Mouse (Mus musculus) hindbrain, embryonic 14.5 days (tissue): Measurements from ENCODE around the gene Krt31. TPM values are rescaled to one million over a fixed set of nuclear protein-coding genes. Genes with fewer than 3 reads are reported as not detected.

ENCODE experiments used
- ATAC-seq: fragments of 200-750 bp; cut with Nextera tagmentation; 2 replicates; pipeline ENCODE4 v1.8.0; 2017; ENCODE audit warnings: moderate number of reproducible peaks, mild to moderate bottlenecking, moderate TSS enrichment, moderate library complexity; ENCODE audit not compliant: low FRiP score
- DNase-seq: peaks from one replicate; pipeline ENCODE4 v3.0.0-alpha.2; 2015; ENCODE audit warnings: low spot score
- H3K27ac ChIP-seq: fragments of 300-500 bp; sonication (generic); 2 replicates; pipeline ENCODE4 v1.5.1; 2014; ENCODE audit warnings: mild to moderate bottlenecking, moderate library complexity
- H3K27me3 ChIP-seq: fragments of 300-500 bp; sonication (generic); 2 replicates; pipeline ENCODE4 v1.6.1; 2014; ENCODE audit warnings: mild to moderate bottlenecking, low read length, mixed read lengths; ENCODE audit not compliant: control insufficient read depth, insufficient read depth
- H3K36me3 ChIP-seq: fragments of 300-500 bp; sonication (generic); replicated peaks from 2 replicates; pipeline ENCODE4 v1.6.1; 2014; ENCODE audit not compliant: control insufficient read depth, insufficient read depth
- H3K4me1 ChIP-seq: fragments of 300-500 bp; sonication (generic); replicated peaks from 2 replicates; pipeline ENCODE4 v1.6.1; 2014; ENCODE audit warnings: antibody characterized with exemption, low read length, mixed read lengths; ENCODE audit not compliant: control insufficient read depth, insufficient read depth
- H3K4me2 ChIP-seq: fragments of 300-500 bp; sonication (generic); replicated peaks from 2 replicates; pipeline ENCODE4 v1.6.1; 2014; ENCODE audit warnings: mild to moderate bottlenecking, moderate library complexity
- H3K4me3 ChIP-seq: fragments of 300-500 bp; sonication (generic); replicated peaks from 2 replicates; pipeline ENCODE4 v1.5.1; 2014; ENCODE audit warnings: mild to moderate bottlenecking, low read length
- H3K9ac ChIP-seq: fragments of 300-500 bp; sonication (generic); 2 replicates; pipeline ENCODE4 v1.6.1; 2014
- H3K9me3 ChIP-seq: fragments of 300-500 bp; sonication (generic); 2 replicates; pipeline ENCODE4 v1.6.1; 2016; ENCODE audit warnings: low read length; ENCODE audit not compliant: control insufficient read depth
- WGBS: fragments of 180-500 bp; shearing (Covaris S2); extraction: QIAGEN DNeasy Blood & Tissue Kit; methylation state at CpG from one replicate; pipeline ENCODE4 v1.1.7; 2014; 5-methylcytosine and 5-hydroxymethylcytosine counted together
- polyA plus RNA-seq: library from polyadenylated mRNA; unstranded; fragments of >200 nt; fragmentation: Nextera tagmentation; extraction: Ambion mirVana; gene quantifications from 2 replicates; pipeline ENCODE4 v1.2.1, GENCODE M21; 2014

Gene Krt31
- polyA plus RNA-seq, 1 experiment from 2014 or later, result not detected

DNA sequence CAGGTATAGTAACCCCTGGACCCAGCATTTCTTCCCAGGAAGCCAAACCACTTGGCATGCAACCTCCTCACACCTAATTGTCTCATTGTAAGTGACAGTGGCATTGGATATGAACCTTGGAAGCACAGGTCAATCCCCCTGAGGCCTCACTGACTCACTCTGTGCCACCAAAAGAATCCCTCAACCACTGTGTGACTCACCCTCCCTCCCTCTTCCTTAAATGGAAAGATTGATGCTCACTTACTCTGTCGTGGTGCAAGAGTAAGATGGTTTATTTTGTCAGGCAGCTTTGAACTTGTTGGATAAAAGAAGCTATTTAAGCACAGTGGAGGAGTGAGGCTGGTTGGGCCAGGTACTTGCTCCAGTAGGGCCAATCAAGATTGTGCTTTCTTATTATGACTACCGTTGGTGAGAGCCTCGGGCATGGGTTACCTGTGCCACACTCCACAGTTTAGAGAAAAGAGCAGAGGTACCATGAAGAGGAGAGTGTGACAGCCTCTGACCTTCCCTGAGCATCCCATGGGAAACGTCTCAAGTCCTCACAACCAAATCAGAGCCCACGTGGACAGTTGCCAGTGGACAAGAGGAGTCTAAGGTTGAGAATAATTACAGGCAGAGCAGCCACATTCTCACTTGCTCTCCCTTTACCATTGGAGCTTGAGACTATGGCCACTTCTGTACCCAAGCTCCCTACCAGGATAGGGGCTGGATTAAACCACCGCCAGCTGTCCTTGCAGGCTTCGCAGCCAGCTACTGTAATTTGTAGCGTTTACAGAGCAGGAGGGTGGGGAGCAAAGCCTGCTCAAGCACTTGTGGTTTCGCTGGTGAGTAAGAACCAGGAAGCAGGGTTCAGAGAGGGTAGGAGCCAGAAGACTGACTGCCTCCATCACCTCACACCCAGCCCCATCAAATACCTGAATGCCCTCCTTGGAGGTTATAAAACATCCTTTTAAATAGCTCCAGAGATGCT, 5.6 kb upstream of the Krt31 start:
- H3K4me1 ChIP-seq, result no peaks in the 10 kb centered on the region

GRCm38 (mm10) chr11:100047193-100047592, 3.2 kb downstream of the Krt31 start:
- Histone ChIP-seq H3K4me2 (no peak overlapping the region), H3K4me3 (no peak overlapping the region), H3K9me3 (no peaks in the 10 kb centered on the region), H3K9ac (no peak overlapping the region), H3K27me3 (no peaks in the 10 kb centered on the region), H3K27ac (no peak overlapping the region), H3K36me3 (no peaks in the 10 kb centered on the region), H3K4me1 (no peaks in the 10 kb centered on the region)
- DNase-seq (no peak), ATAC-seq (no peak)
- WGBS, result 95% methylated on average over 2 of the region's 2 CpGs

More for the DNA sequence above, 5.6 kb upstream of the Krt31 start:
- Histone ChIP-seq H3K9ac (no peak overlapping the region), H3K27ac (no peak overlapping the region), H3K27me3 (no peaks in the 10 kb centered on the region), H3K4me2 (no peak overlapping the region), H3K36me3 (no peaks in the 10 kb centered on the region), H3K4me3 (no peak overlapping the region), H3K9me3 (no peaks in the 10 kb centered on the region)
- DNase-seq (no peak), ATAC-seq (no peak)
- WGBS, result 80% methylated on average over 9 of the region's 9 CpGs

GRCm38 (mm10) chr11:100046303-100046866, 4.0 kb downstream of the Krt31 start:
- H3K36me3 ChIP-seq, result no peaks in the 10 kb centered on the region
- no peak overlapping the region for H3K4me2 ChIP-seq
- no peak overlapping the region for H3K27ac ChIP-seq
- DNase-seq (no peak), ATAC-seq (no peak)
- H3K4me3 ChIP-seq, result no peak overlapping the region
- H3K9ac ChIP-seq, result no peak overlapping the region
- H3K9me3 ChIP-seq, result no peaks in the 10 kb centered on the region
- no peaks in the 10 kb centered on the region for H3K27me3 ChIP-seq
- WGBS, result 93% methylated on average over 6 of the region's 6 CpGs
- H3K4me1 ChIP-seq, result no peaks in the 10 kb centered on the region

DNA sequence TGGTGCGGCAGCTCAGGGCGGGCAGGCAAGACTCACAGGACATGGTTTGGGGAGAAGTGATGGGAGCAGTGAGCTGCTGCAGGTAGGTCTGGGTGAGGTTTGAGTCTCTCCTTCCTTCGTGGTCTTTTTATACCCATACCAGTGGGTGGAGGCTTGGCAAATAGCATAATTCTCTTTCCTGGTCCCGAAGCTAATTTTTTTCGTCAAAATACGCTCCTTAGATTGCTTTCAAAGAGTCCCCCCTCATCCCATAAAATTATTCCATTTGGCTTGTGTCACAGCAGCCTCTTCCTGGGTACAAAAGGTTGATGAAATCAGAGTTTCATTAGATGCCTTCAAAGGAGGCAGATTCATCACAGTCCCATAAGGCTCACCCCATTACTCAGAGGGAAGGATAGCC, 8.9 kb downstream of the Krt31 start, which contains the start of gene Krt34:
Krt34 (minus strand) TSS at position 101 of the 400 bp plus-strand sequence.
- Histone ChIP-seq H3K27me3 (no peaks in the 10 kb centered on the region), H3K27ac (no peak within 1 kb of the TSS), H3K4me1 (no peaks in the 10 kb centered on the region), H3K9me3 (no peaks in the 10 kb centered on the region), H3K4me3 (no peak within 1 kb of the TSS), H3K4me2 (no peak within 1 kb of the TSS), H3K36me3 (no peaks in the 10 kb centered on the region), H3K9ac (no peak within 1 kb of the TSS)
- 84% methylated on average over 6 of the region's 6 CpGs for WGBS
- DNase-seq, result no peak
- no peak for ATAC-seq

GRCm38 (mm10) chr11:100029768-100030167, 20.6 kb downstream of the Krt31 start, which contains the start of gene Krt33b:
Krt33b (minus strand) TSS chr11:100029868.
- Histone ChIP-seq H3K4me2 (no peak within 1 kb of the TSS), H3K9ac (no peak within 1 kb of the TSS), H3K36me3 (no peaks in the 10 kb centered on the region), H3K4me3 (no peak within 1 kb of the TSS), H3K4me1 (no peaks in the 10 kb centered on the region), H3K27ac (no peak within 1 kb of the TSS), H3K9me3 (no peaks in the 10 kb centered on the region), H3K27me3 (no peaks in the 10 kb centered on the region)
- 89% methylated on average over 6 of the region's 6 CpGs for WGBS
- no peak for DNase-seq
- no peak for ATAC-seq

DNA sequence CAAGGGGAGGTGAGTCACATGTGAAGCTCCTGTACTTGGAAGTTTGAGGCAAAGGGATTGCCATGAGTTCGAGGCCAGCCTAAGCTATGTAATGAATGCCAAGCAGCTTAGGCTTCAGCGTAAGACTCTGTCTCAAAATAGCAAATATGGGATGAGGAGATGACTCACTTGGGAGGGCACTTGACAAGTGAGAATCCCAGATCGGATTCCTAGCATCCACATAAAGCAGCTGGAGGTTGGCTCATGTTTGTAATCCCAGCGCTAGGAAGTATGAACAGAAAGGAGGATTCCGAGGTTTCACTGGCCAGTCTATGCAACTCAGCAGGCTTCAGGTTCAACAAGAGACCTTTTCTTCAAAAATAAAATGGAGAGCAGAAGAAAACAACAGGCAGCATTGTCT, 28.9 kb downstream of the Krt31 start:
- H3K4me3 ChIP-seq, result no peak overlapping the region
- no peaks in the 10 kb centered on the region for H3K36me3 ChIP-seq
- WGBS, result 82% methylated on average over 5 of the region's 5 CpGs
- H3K9me3 ChIP-seq, result no peaks in the 10 kb centered on the region
- no peak overlapping the region for H3K4me2 ChIP-seq
- H3K27ac ChIP-seq, result no peak overlapping the region
- ATAC-seq (no peak), DNase-seq (no peak)
- H3K9ac ChIP-seq, result no peak overlapping the region
- H3K27me3 ChIP-seq, result no peaks in the 10 kb centered on the region
- no peaks in the 10 kb centered on the region for H3K4me1 ChIP-seq

DNA sequence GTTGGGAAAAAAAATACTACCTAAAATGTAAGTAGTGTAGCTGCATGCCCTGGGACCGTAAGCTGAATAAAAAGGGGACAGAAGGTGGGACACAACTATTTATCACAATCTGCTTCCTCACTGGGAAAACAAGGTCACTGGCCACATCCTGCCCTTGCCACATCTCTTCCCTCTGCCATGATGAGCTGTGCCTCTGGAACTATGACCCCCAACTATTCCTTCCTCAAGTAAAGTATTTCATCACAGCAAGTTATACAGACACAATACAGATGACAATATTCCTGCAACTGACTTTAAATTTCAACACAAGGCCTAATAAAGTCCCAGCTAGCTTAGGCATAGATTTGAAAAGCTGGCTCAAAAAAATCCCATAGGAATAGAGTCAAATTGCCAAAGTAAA, 30.9 kb downstream of the Krt31 start:
- 94% methylated on average over 1 of the region's 1 CpGs for WGBS

DNA sequence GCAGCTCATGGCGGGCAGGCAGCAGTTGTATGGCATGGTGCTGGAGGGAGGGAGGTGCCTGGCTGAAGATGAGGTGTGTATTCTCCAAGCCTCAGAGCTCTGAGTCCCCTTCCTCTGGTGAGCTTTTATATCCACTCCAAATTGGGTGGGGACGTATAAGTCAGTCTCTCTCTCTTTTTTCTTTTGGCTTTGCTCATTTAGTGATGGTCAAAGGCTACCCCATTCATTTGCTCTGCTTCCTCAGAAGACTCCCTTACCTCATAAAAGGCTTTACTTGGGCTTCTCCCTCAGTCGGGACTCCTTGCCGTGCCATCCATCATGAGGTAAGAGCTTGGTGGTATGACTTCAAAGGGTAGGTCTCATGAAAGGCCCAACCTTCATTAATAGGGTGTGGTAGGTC, 34.2 kb downstream of the Krt31 start, which contains the start of gene Krt33a:
Krt33a (minus strand) TSS at position 101 of the 400 bp plus-strand sequence.
- H3K4me1 ChIP-seq, result no peaks in the 10 kb centered on the region
- ATAC-seq (no peak), DNase-seq (no peak)
- no peak within 1 kb of the TSS for H3K4me3 ChIP-seq
- H3K27ac ChIP-seq, result no peak within 1 kb of the TSS
- no peaks in the 10 kb centered on the region for H3K27me3 ChIP-seq
- H3K36me3 ChIP-seq, result no peaks in the 10 kb centered on the region
- WGBS, result 91% methylated on average over 4 of the region's 4 CpGs
- H3K4me2 ChIP-seq, result no peak within 1 kb of the TSS
- H3K9me3 ChIP-seq, result no peaks in the 10 kb centered on the region
- no peak within 1 kb of the TSS for H3K9ac ChIP-seq

More for the DNA sequence above, 30.9 kb downstream of the Krt31 start:
- no peak overlapping the region for H3K27ac ChIP-seq
- no peak overlapping the region for H3K9ac ChIP-seq
- H3K4me1 ChIP-seq, result no peaks in the 10 kb centered on the region
- H3K4me3 ChIP-seq, result no peak overlapping the region
- H3K4me2 ChIP-seq, result no peak overlapping the region
- H3K27me3 ChIP-seq, result no peaks in the 10 kb centered on the region
- H3K36me3 ChIP-seq, result no peaks in the 10 kb centered on the region
- ATAC-seq (no peak), DNase-seq (no peak)
- no peaks in the 10 kb centered on the region for H3K9me3 ChIP-seq

- no peak overlapping the region for H3K27ac ChIP-seq
- ATAC-seq (no peak), DNase-seq (no peak)
- H3K36me3 ChIP-seq, result no peaks in the 10 kb centered on the region
- H3K4me3 ChIP-seq, result no peak overlapping the region
- H3K9me3 ChIP-seq, result no peaks in the 10 kb centered on the region
- 83% methylated on average over 4 of the region's 4 CpGs for WGBS
- no peak overlapping the region for H3K9ac ChIP-seq
- no peaks in the 10 kb centered on the region for H3K4me1 ChIP-seq
- no peak overlapping the region for H3K4me2 ChIP-seq
- H3K27me3 ChIP-seq, result no peaks in the 10 kb centered on the region
Observed at GRCm38 (mm10) chr11:100013691-100014171, 36.6 kb downstream of the Krt31 start.
